Mouse (Mus musculus): ENCODE data around the gene Rbm5.

GRCm38 (mm10) chr9:107709697-107710483 lies 60.9 kb downstream of the Rbm5 start, which contains the start of gene Sema3f:
- TF ChIP-seq CTCF (IDR thresholded peaks at IDR 0.05; ENCODE audit: low read depth, low read length) (no peak), POLR2A (IDR thresholded peaks at IDR 0.05; ENCODE audit: insufficient read depth, low read length) (no peak), EP300 (IDR thresholded peaks at IDR 0.05; ENCODE audit: insufficient read depth, low read depth, low read length) (no peak)
